Mouse (Mus musculus) macrophage (primary cell): ENCODE results near the gene Uqcr11. TPM values are rescaled to one million over a fixed set of nuclear protein-coding genes. Genes with fewer than 3 reads are reported as not detected.

Experiments
- H3K27ac ChIP-seq: fragments of 350-480 bp; formaldehyde crosslinking; 2 replicates; pipeline ENCODE4 v1.9.0; 2021
- H3K36me3 ChIP-seq: fragments of 350-480 bp; formaldehyde crosslinking; 2 replicates; pipeline ENCODE4 v1.9.0; 2021; ENCODE audit errors: inconsistent target
- H3K4me3 ChIP-seq: fragments of 350-480 bp; formaldehyde crosslinking; 2 replicates; pipeline ENCODE4 v1.9.0; 2021; ENCODE audit errors: inconsistent target
- H3K79me2 ChIP-seq: fragments of 350-480 bp; formaldehyde crosslinking; 2 replicates; pipeline ENCODE4 v1.9.0; 2021; ENCODE audit errors: inconsistent target
- WGBS: methylation state at CpG from one replicate; pipeline ENCODE4 v1.1.7; 2026; ENCODE audit warnings: inconsistent platforms; ENCODE audit not compliant: missing documents; 5-methylcytosine and 5-hydroxymethylcytosine counted together
- polyA plus RNA-seq: library from polyadenylated mRNA; stranded (reverse); fragments of 250-400 nt; gene quantifications from 3 replicates; pipeline ENCODE4 v1.2.4, GENCODE M21; 2018; ENCODE audit warnings: inconsistent platforms

Uqcr11 gene
- polyA plus RNA-seq, 1 experiment from 2014 or later: 150 TPM

- 8% methylated on average over 30 of the region's 31 CpGs for WGBS
- no peak overlapping the region for H3K27ac ChIP-seq
- H3K36me3 ChIP-seq: no peaks in the 10 kb centered on the region
- no peaks in the 10 kb centered on the region for H3K79me2 ChIP-seq
- H3K4me3 ChIP-seq: no peak overlapping the region
Observed at GRCm38 (mm10) chr10:80357994-80358639, 48.5 kb downstream of the Uqcr11 start.

GRCm38 (mm10) chr10:80357336-80357735 lies 49.3 kb downstream of the Uqcr11 start:
- H3K36me3 ChIP-seq: no peaks in the 10 kb centered on the region
- WGBS: 32% methylated on average over 7 of the region's 7 CpGs
- H3K4me3 ChIP-seq: no peak overlapping the region
- H3K79me2 ChIP-seq: no peaks in the 10 kb centered on the region
- H3K27ac ChIP-seq: no peak overlapping the region

GRCm38 (mm10) chr10:80356737-80357136 lies 49.9 kb downstream of the Uqcr11 start:
- no peak overlapping the region for H3K27ac ChIP-seq
- no peak overlapping the region for H3K4me3 ChIP-seq
- WGBS: 7% methylated on average over 34 of the region's 34 CpGs
- H3K36me3 ChIP-seq: no peaks in the 10 kb centered on the region
- H3K79me2 ChIP-seq: no peaks in the 10 kb centered on the region

GRCm38 (mm10) chr10:80356001-80356682 lies 50.5 kb downstream of the Uqcr11 start, which contains the start of gene Plk5:
Gene Plk5, plus strand, starts transcription at chr10:80356459.
- H3K27ac ChIP-seq: no peak within 1 kb of the TSS
- no peaks in the 10 kb centered on the region for H3K36me3 ChIP-seq
- no peaks in the 10 kb centered on the region for H3K79me2 ChIP-seq
- WGBS: 3% methylated on average over 53 of the region's 53 CpGs
- H3K4me3 ChIP-seq: no peak within 1 kb of the TSS

GRCm38 (mm10) chr10:80355431-80355830 lies 51.2 kb downstream of the Uqcr11 start:
- Histone ChIP-seq H3K27ac (no peak overlapping the region), H3K79me2 (no peaks in the 10 kb centered on the region), H3K36me3 (no peaks in the 10 kb centered on the region), H3K4me3 (no peak overlapping the region)
- 38% methylated on average over 9 of the region's 9 CpGs for WGBS

Other genes with a start within 250 kb of the Uqcr11 start
- gene Cirbp, start 240.8 kb downstream of the Uqcr11 start, polyA plus RNA-seq: 17.6 to 31.0 TPM (median 19.0 TPM) in 3 replicates
- 4.4 to 19.3 TPM (median 13.3 TPM) in 3 replicates for gene 1600002K03Rik, start 233.9 kb downstream of the Uqcr11 start, polyA plus RNA-seq
- 0.11 to 0.29 TPM (median 0.26 TPM) in 3 replicates for gene Efna2, start 227.3 kb downstream of the Uqcr11 start, polyA plus RNA-seq
- 5.1 to 14.8 TPM (median 7.6 TPM) in 3 replicates for gene Mum1, start 180.4 kb downstream of the Uqcr11 start, polyA plus RNA-seq
- gene Ndufs7, start 157.7 kb downstream of the Uqcr11 start, polyA plus RNA-seq: 31.2 to 113 TPM (median 79.8 TPM) in 3 replicates
- 8.2 to 24.0 TPM (median 13.8 TPM) in 3 replicates for gene Gamt, start 145.8 kb downstream of the Uqcr11 start, polyA plus RNA-seq
- 75.1 to 96.3 TPM (median 76.2 TPM) in 3 replicates for gene Dazap1, start 145.3 kb downstream of the Uqcr11 start, polyA plus RNA-seq
- gene Rps15, start 114.4 kb downstream of the Uqcr11 start, polyA plus RNA-seq: 1,044 to 2,135 TPM (median 1,962 TPM) in 3 replicates
- gene Apc2, start 110.9 kb downstream of the Uqcr11 start, polyA plus RNA-seq: 0.03 to 0.13 TPM (median 0.06 TPM) in 3 replicates
- 20.5 to 43.3 TPM (median 41.4 TPM) in 3 replicates for gene 2310011J03Rik, start 86.3 kb downstream of the Uqcr11 start, polyA plus RNA-seq
- gene Pcsk4, start 77.3 kb downstream of the Uqcr11 start, polyA plus RNA-seq: 0.36 to 0.99 TPM (median 0.64 TPM) in 3 replicates
- gene Reep6, start 76.9 kb downstream of the Uqcr11 start, polyA plus RNA-seq: 0.14 to 0.42 TPM (median 0.14 TPM) in 3 replicates
- 4.7 to 10.2 TPM (median 8.1 TPM) in 3 replicates for gene Adamtsl5, start 58.4 kb downstream of the Uqcr11 start, polyA plus RNA-seq
- not detected in 3 replicates for gene Plk5, start 50.4 kb downstream of the Uqcr11 start, polyA plus RNA-seq
- gene Mex3d, start 19.2 kb downstream of the Uqcr11 start, polyA plus RNA-seq: 4.1 to 6.2 TPM (median 6.0 TPM) in 3 replicates
- gene Mbd3, start 7.3 kb downstream of the Uqcr11 start, polyA plus RNA-seq: 64.4 to 92.6 TPM (median 64.4 TPM) in 3 replicates
- gene Tcf3, start 26.8 kb upstream of the Uqcr11 start, polyA plus RNA-seq: 9.2 to 21.5 TPM (median 17.0 TPM) in 3 replicates
- gene Onecut3, start 88.0 kb upstream of the Uqcr11 start, polyA plus RNA-seq: not detected in 3 replicates
- gene Atp8b3, start 132.3 kb upstream of the Uqcr11 start, polyA plus RNA-seq: 0.05 TPM in 1 of 3 replicates, not detected in the others
- 14.2 to 19.1 TPM (median 18.5 TPM) in 3 replicates for gene Rexo1, start 154.7 kb upstream of the Uqcr11 start, polyA plus RNA-seq
- gene Klf16, start 170.5 kb upstream of the Uqcr11 start, polyA plus RNA-seq: 3.4 to 12.6 TPM (median 6.0 TPM) in 3 replicates
- gene Abhd17a, start 183.5 kb upstream of the Uqcr11 start, polyA plus RNA-seq: 11.7 to 58.2 TPM (median 51.7 TPM) in 3 replicates
- 34.4 to 66.1 TPM (median 53.0 TPM) in 3 replicates for gene Scamp4, start 196.0 kb upstream of the Uqcr11 start, polyA plus RNA-seq
- 0.60 to 3.8 TPM (median 2.4 TPM) in 3 replicates for gene Adat3, start 196.1 kb upstream of the Uqcr11 start, polyA plus RNA-seq
- 0.44 to 1.1 TPM in 2 of 3 replicates, not detected in the other for gene Gm49322, start 199.2 kb upstream of the Uqcr11 start, polyA plus RNA-seq
- gene Csnk1g2, start 216.0 kb upstream of the Uqcr11 start, polyA plus RNA-seq: 66.6 to 78.0 TPM (median 74.8 TPM) in 3 replicates